Mouse (Mus musculus) cerebellum, adult 2 months (tissue): Measurements from ENCODE around the gene Mrpl49. TPM values are rescaled to one million over a fixed set of nuclear protein-coding genes. Genes with fewer than 3 reads are reported as not detected.
"Not testable (repeated sequence)": the region's sequence is repeated elsewhere in the genome, so short reads cannot be mapped to it uniquely, and the experiment has no call there.

Source experiments
- DNase-seq, 2 experiments: peaks; one replicate each; pipeline ENCODE4 v3.0.0; 2021
- H3K27ac ChIP-seq: fragments of 200-500 bp; 2 replicates; pipeline ENCODE4 v1.5.1; 2012; ENCODE audit warnings: low read length, control low read depth, inconsistent platforms; ENCODE audit not compliant: insufficient read depth
- H3K27me3 ChIP-seq: fragments of 200-500 bp; 2 replicates; pipeline ENCODE4 v1.6.1; 2012; ENCODE audit warnings: inconsistent platforms, mild to moderate bottlenecking, low read length, moderate library complexity; ENCODE audit not compliant: control insufficient read depth, insufficient read depth
- H3K4me1 ChIP-seq: fragments of 200-500 bp; 2 replicates; pipeline ENCODE4 v1.6.1; 2011; ENCODE audit warnings: low read length; ENCODE audit not compliant: control insufficient read depth, insufficient read depth
- H3K4me3 ChIP-seq: fragments of 200-500 bp; replicated peaks from 2 replicates; pipeline ENCODE3; 2011; ENCODE audit warnings: mild to moderate bottlenecking, low read depth, low read length, control low read depth; ENCODE audit not compliant: insufficient read depth
- CTCF ChIP-seq: fragments of 200-500 bp; IDR thresholded peaks from 2 replicates; pipeline ENCODE4 v1.5.1; 2011; ENCODE audit warnings: low read depth, mild to moderate bottlenecking, control low read depth, low read length, moderate library complexity, borderline replicate concordance; ENCODE audit not compliant: insufficient read depth
- POLR2A ChIP-seq: fragments of 200-500 bp; IDR thresholded peaks from 2 replicates; pipeline ENCODE4 v1.6.1; 2011; ENCODE audit warnings: low read length, control low read depth, borderline replicate concordance; ENCODE audit not compliant: insufficient read depth
- WGBS: fragments of 180-500 bp; shearing (Covaris S2); methylation state at CpG from one replicate; pipeline ENCODE4 v1.1.7; 2018; 5-methylcytosine and 5-hydroxymethylcytosine counted together
- polyA plus RNA-seq: library from polyadenylated mRNA; depleted of rRNA; stranded (reverse); fragments of >200 nt; gene quantifications from 2 replicates; pipeline ENCODE4 v1.2.3, GENCODE M21; 2012

Gene Mrpl49
- polyA plus RNA-seq, 1 experiment: 48.7 TPM

DNA sequence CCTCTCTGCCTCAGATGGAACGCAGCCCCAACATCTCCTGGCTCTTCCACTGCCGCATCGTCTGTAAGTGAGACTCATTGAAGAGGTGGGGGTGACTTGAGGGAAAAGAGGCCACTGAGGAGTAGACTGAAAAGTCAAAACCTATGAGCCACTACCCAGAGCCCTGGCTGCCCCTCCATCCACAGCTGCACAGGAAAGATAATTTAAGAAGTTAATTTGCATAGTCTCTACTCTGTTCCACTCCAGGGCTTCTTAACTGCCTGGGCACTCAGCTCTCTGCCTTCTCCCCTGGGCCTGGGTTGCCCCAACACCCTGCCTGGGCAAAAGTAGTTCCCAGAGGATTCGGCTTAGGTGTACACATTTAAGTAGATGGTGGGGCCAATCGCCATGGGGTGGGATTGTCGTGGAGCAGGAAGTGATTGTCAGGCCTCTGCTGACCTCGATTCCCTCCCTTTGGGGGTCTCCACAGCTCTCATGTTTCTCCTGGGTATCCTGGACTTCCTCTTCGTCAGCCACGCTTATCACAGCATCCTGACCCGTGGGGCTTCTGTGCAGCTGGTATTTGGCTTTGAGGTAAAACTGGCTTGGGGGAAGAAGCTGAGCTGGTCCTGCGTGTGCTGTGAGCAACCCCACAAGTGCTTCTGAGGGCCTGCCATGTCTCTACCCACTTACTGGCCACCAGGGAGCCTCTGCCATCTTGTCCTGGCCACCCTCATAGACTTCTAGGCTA, 8.7 kb downstream of the Mrpl49 start:
- TF ChIP-seq POLR2A (no peak), CTCF (no peak)
- Histone ChIP-seq H3K27ac (no peak overlapping the region), H3K27me3 (no peaks in the 10 kb centered on the region), H3K4me1 (no peaks in the 10 kb centered on the region; the same call in 1 of the 2 replicates), H3K4me3 (no peak overlapping the region)
- WGBS: 85% methylated on average over 11 of the region's 11 CpGs
- no peak for DNase-seq

DNA sequence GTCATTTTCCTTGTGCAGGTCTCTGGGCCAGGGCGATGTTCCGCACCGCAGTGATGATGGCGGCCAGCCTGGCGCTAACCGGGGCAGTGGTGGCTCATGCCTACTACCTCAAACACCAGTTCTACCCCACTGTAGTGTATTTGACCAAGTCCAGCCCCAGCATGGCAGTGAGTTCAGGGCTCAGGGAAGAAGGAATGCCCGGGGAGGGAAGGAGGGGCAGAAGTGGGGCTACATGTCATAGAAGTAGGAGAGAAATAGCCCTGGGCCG, 9.8 kb downstream of the Mrpl49 start:
- no peak overlapping the region for H3K27ac ChIP-seq
- no peaks in the 10 kb centered on the region for H3K27me3 ChIP-seq
- peak in 1 of 2 experiments; percentile 27 for DNase-seq
- 67% methylated on average over 8 of the region's 8 CpGs for WGBS
- H3K4me3 ChIP-seq: peak overlapping the region; percentile 87
- no peak for TF ChIP-seq CTCF
- no peak for TF ChIP-seq POLR2A
- no peaks in the 10 kb centered on the region; the same call in 1 of the 2 replicates for H3K4me1 ChIP-seq

DNA sequence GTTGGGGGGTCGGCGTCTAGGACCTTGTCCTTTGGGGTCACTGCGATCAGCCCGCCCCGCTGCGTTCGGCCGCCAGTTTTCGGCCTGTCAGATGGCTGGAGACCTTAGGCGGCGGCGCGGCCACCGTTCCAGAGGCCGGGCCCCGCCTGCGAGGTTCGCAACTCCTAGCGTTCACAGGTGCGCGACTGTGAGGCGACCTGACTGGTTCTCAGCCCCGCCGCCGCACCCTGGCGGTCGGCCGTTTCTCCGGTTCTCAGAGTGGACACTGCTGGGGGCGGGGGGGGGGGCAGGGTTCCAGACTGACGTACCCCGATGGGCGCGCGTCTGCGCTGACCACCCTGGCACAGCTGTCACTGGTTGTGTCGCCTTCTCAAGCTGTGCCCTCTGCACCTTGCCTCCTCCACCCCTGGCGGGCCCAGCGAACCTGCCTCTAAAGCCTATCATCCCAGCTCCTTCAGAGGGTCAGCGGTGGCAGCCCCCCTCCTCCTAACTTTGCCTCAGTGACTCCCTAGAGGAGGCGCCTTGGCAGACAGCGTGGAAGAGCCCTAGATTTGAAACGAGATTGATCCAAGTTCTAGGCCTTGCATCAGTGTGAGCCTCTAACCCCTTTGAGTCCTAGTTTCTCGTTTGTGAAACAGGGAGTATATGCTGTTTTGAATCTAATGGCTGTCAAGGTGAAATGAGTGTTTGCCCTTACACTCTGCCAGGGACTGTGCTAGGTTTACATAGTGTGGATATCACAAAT, 10.3 kb downstream of the Mrpl49 start:
- TF ChIP-seq POLR2A (no peak), CTCF (no peak)
- WGBS: 1% methylated on average over 41 of the region's 44 CpGs
- Histone ChIP-seq H3K4me1 (no peaks in the 10 kb centered on the region; the same call in 1 of the 2 replicates), H3K27me3 (no peaks in the 10 kb centered on the region), H3K27ac (peak overlapping the region; percentile 64; the same call in 1 of the 2 replicates), H3K4me3 (peak overlapping the region; percentile 87)
- DNase-seq: no peak

DNA sequence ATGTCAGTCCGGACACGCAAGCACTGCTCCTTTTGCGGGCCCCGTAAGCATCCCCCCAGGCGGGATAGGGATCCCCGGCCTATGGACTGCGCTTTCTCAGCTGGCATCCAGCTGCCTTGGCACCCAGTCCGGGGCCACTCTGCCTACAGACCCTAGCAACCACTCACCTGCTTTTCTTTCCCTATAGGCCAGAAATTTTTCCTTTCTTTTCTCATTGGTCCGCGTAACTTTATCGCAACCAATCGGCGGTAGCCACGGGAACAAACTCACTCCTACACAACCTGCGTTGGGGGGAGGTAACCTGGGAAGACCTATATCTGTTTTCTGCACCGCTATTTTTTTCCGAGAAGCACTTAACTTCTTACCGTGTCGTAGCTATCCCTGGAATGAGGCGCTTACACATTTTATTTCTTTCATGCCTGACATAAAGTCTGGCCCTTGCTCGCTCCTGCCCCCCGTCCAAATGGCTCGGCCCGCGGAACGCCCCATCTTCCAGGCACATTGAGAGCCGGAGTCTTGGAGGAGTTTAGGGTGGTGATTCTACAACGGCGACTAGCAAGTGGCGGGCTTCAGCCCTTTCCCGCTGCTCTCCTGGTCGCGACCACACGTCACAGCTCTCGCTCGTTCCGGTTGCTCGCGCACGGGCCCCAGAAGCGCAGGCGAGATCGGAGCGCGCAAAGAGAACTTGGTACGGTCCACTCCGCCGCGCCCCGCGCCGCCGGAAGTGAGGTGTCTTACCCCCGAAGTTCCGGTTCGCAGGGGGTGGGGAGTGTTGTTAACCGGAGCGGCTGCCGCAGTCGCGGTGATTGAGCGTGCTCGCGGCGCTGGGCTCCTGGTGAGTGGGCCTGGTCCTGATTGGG, 11.1 kb downstream of the Mrpl49 start, which contains the start of gene Syvn1:
Gene Syvn1 (plus strand): TSS at position 283 of the 860 bp plus-strand sequence.
- Histone ChIP-seq H3K4me3 (peak within 1 kb of the TSS; percentile 87), H3K27ac (peak within 1 kb of the TSS; percentile 96), H3K27me3 (no peaks in the 10 kb centered on the region), H3K4me1 (no peaks in the 10 kb centered on the region; the same call in 1 of the 2 replicates)
- TF ChIP-seq POLR2A (peak; percentile 78), CTCF (no peak)
- peak; percentile 94 to 96 for DNase-seq
- WGBS: under 1% methylated on average over 65 of the region's 65 CpGs

DNA sequence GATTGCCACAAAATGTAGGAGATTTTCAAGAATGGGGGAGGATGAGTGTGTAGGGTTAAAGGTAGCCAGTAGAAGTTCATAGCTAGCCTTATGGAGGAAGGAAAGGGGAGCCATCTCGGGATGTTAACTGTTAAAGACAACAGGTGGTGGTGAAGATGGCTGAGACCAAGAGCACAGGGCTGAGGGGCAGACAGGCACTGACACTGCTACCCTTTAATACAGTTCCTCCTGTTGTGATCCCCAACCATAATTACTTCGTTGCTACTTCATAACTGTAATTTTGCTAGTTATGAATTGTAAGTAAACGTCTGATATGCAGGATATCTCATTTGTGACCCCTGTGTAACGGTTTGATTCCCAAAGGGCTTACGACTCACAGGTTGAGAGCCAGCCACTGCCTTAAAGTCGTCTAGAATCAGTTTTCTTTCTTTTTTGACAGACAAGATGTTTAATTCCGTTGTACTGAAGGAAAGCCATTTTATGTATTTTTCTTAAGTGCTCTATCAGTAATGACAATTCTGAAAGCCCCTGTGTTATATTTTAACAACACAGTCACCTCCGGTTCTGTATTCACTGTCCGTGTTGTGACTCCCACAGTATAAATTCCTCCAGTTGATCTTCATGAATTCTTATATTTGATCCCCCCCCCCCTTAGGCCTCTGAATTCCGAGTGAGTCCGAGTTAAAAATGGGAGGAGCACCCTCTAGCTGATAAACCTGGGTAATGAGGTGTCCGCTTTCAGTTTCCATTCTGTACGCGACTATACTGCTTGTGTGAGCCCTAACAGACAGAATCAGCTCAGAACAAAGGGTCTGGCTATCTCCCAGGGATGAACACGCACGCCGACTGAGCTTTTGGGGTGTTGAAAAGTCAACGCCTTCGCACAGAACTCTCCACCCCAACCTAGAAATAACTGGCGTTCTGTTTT, 12.0 kb downstream of the Mrpl49 start:
- DNase-seq: no peak
- no peaks in the 10 kb centered on the region for H3K27me3 ChIP-seq
- no peak for TF ChIP-seq CTCF
- no peak for TF ChIP-seq POLR2A
- H3K4me3 ChIP-seq: peak overlapping the region; percentile 87
- no peaks in the 10 kb centered on the region for H3K4me1 ChIP-seq
- H3K27ac ChIP-seq: peak overlapping the region; percentile 92
- 9% methylated on average over 20 of the region's 20 CpGs for WGBS

DNA sequence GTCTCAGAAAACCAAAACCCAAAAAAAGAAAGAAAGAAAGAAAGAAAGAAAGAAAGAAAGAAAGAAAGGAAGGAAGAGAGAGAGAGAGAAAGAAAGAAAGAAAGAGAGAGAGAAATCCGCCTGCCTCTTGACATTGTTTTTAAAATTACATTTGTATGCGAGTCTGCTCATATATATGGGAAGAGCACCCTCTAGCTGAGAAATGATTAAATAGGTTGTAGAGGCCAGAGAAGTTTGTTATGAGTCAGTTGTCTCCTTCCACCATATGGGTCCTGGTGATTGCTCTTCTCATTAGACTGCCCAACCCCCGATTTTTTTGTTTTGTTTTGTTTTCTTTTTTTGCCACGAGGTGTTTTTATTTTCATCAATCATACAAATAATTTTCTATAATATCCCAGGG, 13.5 kb downstream of the Mrpl49 start:
- H3K27ac ChIP-seq, H3K4me3 ChIP-seq, H3K27me3 ChIP-seq, H3K4me1 ChIP-seq, DNase-seq: not testable (repeated sequence)
- 41% methylated on average over 4 of the region's 4 CpGs for WGBS

DNA sequence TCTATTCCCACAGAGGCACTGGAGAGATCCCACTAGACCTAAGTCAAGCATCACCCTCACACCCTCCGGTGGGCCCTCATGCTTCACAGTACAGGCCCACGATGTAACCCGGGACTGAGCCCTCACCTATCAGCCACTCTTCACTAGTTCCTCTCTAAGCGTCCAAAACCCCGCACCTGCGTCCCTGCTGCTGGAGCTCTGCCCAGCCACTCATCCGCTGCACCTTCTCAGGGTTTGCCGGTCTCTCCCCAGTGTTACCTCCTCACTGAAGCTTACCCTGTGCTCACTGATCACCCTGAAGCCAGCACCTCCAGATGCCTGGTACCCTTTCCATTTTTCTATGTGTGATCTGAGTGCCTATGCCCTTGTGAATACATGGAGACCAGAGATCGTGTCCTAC, 15.3 kb downstream of the Mrpl49 start:
- no peak for DNase-seq
- Histone ChIP-seq H3K27ac (no peak overlapping the region), H3K27me3 (no peaks in the 10 kb centered on the region), H3K4me1 (no peaks in the 10 kb centered on the region), H3K4me3 (no peak overlapping the region)
- no peak for TF ChIP-seq CTCF
- WGBS: 31% methylated on average over 9 of the region's 9 CpGs
